Mouse (Mus musculus): ENCODE data around the gene Gli2.

The Gli2 gene

DNA sequence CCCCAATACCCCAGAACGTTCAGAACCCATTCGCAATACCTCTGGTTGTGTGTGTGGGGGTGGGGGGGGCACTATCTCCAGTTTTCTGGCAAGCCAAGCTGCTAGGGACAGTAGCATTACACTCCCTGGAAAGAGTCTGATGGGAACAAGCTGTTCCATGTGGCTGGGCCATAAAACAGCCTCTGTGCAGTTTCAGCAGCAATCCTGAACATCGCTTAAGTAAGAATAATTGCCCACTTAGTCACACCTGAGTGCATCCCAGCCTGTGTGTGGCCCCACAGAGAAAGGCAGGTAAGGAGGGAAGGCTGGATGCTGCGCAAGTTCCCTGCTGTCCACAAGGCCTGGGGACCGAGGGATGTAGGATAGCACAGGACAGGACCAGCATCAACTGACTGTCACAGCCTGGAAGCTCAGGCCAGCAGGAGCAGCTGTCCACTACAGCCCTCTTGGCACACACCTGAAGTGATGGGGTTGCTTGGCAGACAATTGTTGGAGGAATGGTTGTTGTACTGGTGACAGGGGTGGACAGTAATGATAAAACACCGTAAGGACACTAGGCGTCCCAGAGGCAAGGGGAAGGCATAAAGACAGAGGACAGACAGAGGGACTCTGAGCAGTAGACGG lies 58.8 kb downstream of the Gli2 start:
- DNase-seq (ENCODE audit: low spot score in 2 of 2): no peak

- DNase-seq (ENCODE audit: low spot score in 2 of 2): no peak
Observed at GRCm38 (mm10) chr1:118993775-118994174, 59.6 kb downstream of the Gli2 start.

DNA sequence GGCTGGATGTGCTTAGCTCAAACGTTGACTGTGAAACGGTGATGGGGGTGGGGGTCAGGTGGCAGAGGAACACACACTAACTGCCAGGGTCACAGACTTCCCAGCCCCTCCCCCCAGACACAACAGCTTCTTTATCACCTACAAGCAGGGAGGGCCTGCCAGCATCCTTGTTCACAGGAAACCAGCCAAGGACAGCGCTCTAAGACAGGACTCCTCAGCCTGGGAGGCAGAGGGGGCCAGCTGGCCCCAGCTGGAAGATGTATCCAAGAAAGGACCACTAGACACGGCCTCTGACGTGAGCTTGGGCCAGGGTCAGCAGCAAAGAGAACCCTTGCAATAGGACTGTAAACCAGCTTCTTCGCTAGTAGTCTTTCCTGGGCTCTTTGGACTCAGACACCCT lies 65.1 kb downstream of the Gli2 start:
- DNase-seq (ENCODE audit: low spot score in 2 of 2): no peak

GRCm38 (mm10) chr1:118987538-118987937 lies 65.9 kb downstream of the Gli2 start:
- DNase-seq (ENCODE audit: low spot score in 2 of 2): no peak

DNA sequence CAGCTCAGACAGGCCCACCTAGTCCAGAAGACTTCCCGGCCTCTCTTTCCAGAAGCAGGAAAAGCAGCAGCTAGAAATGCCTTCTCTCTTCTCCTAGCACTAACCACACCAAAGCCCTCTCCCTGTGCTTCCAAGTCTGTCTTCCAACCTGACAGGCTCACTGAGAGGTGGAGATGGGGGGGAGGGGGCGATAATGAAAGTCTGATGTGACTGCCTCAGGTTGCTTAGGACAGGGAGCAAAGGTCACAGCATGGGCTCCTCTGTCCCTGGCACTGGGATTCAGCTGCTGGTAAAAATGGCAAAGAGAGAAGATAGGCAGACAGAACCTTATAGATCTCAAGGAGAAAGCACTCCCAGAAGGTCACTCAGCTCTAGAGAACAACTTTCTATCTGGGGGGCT lies 70.0 kb downstream of the Gli2 start:
- no peak for DNase-seq (ENCODE audit: low spot score in 2 of 2)

GRCm38 (mm10) chr1:118982805-118983211 lies 70.6 kb downstream of the Gli2 start:
- no peak for DNase-seq (ENCODE audit: low spot score in 2 of 2)

DNA sequence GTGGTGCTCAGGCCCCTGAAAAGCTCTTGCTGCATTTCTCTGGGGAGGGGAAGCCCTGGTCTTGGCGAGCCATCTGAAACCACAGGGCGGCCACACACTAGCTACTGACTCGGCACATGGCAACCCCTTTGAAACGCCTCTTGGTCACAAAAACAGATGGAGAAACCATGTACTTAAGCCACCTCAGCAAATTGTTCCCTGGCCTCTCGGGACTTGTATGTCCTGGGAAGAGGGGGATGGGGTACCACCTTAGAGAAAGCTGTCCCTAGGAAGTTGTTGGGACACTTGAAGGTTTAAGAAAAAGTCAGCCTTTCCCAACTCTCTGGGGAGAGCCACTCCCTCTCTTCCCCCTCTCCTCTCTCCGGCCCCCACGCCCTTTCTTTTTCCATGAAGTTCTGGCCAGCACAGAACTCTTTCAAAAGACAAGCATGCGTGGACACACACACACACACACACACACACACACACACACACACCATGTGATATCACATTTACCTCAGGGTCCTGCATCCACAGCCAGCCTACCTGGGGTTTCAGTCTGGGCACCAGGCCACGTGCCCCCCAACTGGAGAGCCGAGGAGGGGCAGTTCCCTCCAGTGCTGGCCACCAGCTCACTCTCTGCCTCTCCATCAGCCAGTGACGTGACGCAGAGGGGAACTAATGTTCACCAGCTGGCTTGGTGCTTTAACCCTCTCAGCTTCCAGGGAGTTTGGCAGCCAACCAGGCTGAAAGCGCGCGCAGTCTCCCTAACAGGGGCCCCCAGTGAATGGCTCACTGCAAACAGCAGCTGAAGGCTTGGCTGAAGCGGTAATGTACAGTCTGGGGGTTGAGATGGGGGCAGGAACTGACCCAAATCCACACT lies 71.2 kb downstream of the Gli2 start:
- peak in 1 of 2 experiments; percentile 21 for DNase-seq (ENCODE audit: low spot score in 2 of 2)

DNA sequence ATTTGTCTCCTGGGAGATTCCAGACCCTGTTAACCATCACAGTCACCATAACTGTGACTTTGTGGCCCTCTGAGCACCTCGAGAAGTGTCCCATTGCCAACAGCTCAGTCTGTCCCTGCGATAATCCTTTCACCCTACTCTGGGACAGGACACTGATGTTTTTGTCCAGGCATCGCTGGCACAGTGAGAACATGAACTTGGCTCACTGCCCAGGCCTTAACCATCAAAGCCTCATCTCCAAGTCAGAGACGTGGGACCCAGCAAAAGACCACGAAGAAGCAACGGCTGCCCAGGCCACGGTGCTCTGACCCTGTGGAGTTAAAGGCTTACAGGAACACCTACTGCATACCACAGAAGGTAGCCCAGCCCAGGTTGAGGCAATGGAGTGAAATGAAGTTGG lies 72.8 kb downstream of the Gli2 start:
- no peak for DNase-seq (ENCODE audit: low spot score in 2 of 2)

- DNase-seq (ENCODE audit: low spot score in 2 of 2): no peak
Observed at GRCm38 (mm10) chr1:118976596-118976995, 76.8 kb downstream of the Gli2 start.

GRCm38 (mm10) chr1:118975376-118975775 lies 78.0 kb downstream of the Gli2 start:
- no peak for DNase-seq (ENCODE audit: low spot score in 2 of 2)

DNA sequence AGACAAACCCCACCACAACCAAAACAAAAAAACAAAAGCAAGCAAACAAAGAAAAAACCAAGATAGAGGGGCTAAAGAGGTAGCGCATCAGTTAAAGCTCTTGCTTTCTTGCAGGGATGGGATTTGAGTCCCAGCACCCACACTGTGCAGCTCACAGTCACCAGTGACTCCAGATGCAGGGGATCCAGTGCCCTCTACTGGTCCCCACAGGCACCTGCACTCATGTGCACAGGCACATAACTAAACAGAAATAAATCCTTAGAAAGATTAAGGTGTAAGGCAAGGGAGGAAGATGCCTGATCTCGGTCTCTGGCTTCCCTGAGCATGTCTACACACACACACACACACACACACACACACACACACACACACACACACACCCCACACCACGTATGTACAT lies 83.4 kb downstream of the Gli2 start:
- DNase-seq (ENCODE audit: low spot score in 2 of 2): no peak

DNA sequence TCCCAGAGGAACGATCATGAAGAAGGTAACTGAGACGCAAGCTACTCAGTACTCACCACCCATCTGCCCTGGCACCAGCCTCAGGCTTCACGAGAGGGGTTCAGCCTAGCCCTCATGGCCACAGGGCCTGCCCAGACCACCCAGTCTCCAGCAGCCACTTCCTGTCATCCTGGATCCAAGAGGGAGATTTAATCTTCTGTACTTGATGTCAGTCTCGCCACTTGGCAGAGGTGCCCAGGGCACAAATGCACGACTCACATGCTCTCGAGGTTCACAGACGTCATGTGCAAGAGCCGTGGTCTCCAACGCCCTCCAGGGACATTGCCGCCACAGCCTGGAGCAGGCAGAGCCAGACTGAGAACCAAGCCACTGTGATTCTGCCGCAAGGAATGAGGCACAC lies 84.0 kb downstream of the Gli2 start:
- no peak for DNase-seq (ENCODE audit: low spot score in 2 of 2)

DNA sequence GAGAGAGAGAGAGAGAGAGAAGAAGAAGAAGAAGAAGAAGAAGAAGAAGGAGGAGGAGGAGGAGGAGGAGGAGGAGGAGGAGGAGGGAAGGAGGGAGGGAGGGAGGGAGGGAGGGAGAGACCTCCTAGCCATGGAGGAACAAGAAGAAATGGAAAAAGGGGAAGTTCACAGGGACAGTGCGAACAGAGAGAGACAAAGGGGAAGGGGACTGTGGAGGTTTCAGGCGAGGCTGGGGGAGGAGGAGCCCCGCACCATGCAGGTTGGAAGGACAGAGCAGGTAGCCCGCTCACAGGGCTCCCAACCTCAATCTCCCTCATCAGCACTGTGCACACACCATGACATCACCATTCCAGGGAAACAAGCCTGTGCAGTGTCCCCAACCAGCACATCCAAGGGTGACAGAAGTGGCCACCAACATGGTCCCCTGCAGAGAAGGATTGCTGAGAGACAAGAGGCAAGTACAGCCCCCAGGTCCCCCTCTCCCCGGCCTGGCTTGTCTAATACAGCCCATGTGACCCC lies 84.7 kb downstream of the Gli2 start:
- no peak for DNase-seq (ENCODE audit: low spot score in 2 of 2)

DNA sequence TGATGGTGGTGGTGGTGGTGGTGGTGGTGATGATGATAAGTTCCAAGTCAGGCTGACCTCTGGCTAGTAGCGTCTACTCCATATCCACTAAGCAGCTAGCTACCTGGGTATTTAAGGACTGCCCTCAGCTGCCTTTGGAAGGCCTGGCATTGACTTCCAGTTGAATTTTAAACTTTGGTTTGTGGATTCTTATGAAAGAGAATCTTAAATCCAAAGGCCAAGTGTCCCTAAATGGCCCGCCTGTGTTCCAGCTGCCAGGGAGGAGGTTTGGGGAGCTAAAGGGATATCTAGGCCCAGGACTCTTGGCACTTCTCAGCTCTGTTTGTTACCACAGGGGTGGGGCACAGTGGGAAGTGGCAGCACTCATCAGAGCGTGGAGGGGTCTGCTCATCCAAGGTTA lies 85.4 kb downstream of the Gli2 start:
- no peak for DNase-seq (ENCODE audit: low spot score in 2 of 2)

DNA sequence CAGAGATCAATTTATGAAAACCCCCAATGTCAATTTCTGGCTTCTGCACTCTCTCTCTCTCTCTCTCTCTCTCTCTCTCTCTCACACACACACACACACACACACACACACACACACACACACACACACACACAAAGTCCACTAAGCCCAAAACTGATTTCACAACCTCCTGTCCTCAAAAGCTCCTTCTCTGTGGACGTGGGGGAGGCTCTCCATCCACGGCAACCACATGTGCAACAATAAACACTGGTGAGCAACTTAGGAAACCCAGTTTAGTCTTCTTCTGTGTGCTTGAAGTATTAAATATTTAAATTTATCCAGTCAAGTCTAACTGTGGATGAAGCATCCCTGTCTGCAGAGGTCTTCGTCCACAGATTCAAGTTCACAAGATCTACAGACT lies 86.1 kb downstream of the Gli2 start:
- no peak for DNase-seq (ENCODE audit: low spot score in 2 of 2)

DNA sequence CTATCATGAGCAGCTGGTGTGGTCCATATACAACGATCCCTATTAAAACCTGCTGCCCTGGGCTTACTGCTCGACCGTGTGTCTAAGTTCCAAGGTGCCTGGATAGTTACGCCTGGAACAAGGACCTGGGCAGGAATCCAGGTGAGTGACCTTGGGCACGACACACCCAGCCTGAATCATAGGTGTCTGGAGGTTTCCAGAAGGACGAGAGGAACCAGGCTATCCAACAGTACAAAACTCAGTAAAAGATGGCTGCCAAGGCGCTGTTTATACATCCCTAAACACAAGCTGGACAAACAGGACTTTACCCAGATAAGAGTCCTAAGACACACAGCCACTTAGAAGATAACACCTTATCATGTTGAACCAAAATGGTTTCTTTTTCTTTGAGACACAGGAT lies 94.8 kb downstream of the Gli2 start:
- DNase-seq (ENCODE audit: low spot score in 2 of 2): no peak

GRCm38 (mm10) chr1:118955791-118956190 lies 97.6 kb downstream of the Gli2 start:
- no peak for DNase-seq (ENCODE audit: low spot score in 2 of 2)

GRCm38 (mm10) chr1:118954434-118955301 lies 98.8 kb downstream of the Gli2 start:
- no peak for DNase-seq (ENCODE audit: low spot score in 2 of 2)

- DNase-seq (ENCODE audit: low spot score in 2 of 2): no peak
Observed at GRCm38 (mm10) chr1:118953031-118953430, 100.4 kb downstream of the Gli2 start.

- no peak for DNase-seq (ENCODE audit: low spot score in 2 of 2)
Observed at GRCm38 (mm10) chr1:118952318-118952717, 101.1 kb downstream of the Gli2 start.

GRCm38 (mm10) chr1:118948407-118948806 lies 105.0 kb downstream of the Gli2 start:
- DNase-seq (ENCODE audit: low spot score in 2 of 2): no peak

GRCm38 (mm10) chr1:118947221-118947620 lies 106.2 kb downstream of the Gli2 start:
- no peak for DNase-seq (ENCODE audit: low spot score in 2 of 2)

All from spleen, postnatal 4 days (tissue).